Mouse (Mus musculus) stomach, postnatal 0 days (tissue): ENCODE data around the gene Bhlha15.

Source experiments
- CTCF ChIP-seq: IDR thresholded peaks from 2 replicates; pipeline ENCODE4 v1.5.1; 2016; ENCODE audit warnings: antibody characterized with exemption, low read depth, mild to moderate bottlenecking, moderate library complexity
- EP300 ChIP-seq: optimal IDR thresholded peaks from 2 replicates; pipeline ENCODE3; 2016; ENCODE audit warnings: antibody characterized with exemption

DNA sequence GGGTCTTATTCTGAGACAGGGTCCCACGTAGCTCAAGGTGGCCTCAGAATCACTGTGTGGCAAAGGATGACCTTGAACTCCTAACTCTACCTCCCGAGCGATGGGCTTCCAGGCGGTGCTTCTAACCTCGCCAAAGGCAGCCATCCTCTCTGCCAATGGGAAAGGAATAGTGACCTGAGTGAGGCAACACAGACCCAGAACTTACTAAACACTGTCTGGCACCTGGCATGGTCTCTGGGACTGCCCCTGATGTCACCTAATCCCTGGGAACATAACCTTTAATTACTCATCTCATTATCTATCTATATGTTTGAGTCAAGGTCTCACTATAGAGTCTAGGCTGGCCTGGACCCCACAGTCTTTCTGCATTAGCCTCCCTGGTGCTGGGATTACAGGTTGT is 29.9 kb downstream of the Bhlha15 start:
- TF ChIP-seq CTCF (no peak), EP300 (no peak)
